Mouse (Mus musculus): ENCODE data around the gene Cd86. TPM values are rescaled to one million over a fixed set of nuclear protein-coding genes. Genes with fewer than 3 reads are reported as not detected.
A peak's percentile ranks its signal among the peaks of the same experiment; 100 is the strongest.

The Cd86 gene
- polyA plus RNA-seq, 1 experiment: 15.3 TPM

GRCm38 (mm10) chr16:36681829-36682228, 15.9 kb upstream of the Cd86 start:
- no peaks in the 10 kb centered on the region for H3K27me3 ChIP-seq (ENCODE audit: control insufficient read depth, insufficient read depth, low read length)
- H3K4me3 ChIP-seq (ENCODE audit: extremely low read depth, insufficient read depth, insufficient read length): no peak overlapping the region
- TF ChIP-seq CTCF (IDR thresholded peaks at IDR 0.05; ENCODE audit: extremely low read depth, insufficient read depth, insufficient read length, insufficient replicate concordance) (no peak), POLR2A (IDR thresholded peaks at IDR 0.05; ENCODE audit: low read depth, low read length) (no peak)
- H3K36me3 ChIP-seq (ENCODE audit: control insufficient read depth, insufficient read depth, low read length): no peaks in the 10 kb centered on the region
- H3K4me1 ChIP-seq (ENCODE audit: control insufficient read depth, insufficient read depth, insufficient read length): peaks cover 4% of the 10 kb centered on the region; the same call in 1 of the 2 replicates
- H3K27ac ChIP-seq (ENCODE audit: insufficient read depth, low read length): no peak overlapping the region
- WGBS: 83% methylated on average over 3 of the region's 3 CpGs
- no peak for DNase-seq (ENCODE audit: low read depth in 1 of 2, low spot score in 2 of 2)

- DNase-seq (ENCODE audit: low read depth in 1 of 2, low spot score in 2 of 2): no peak
- 62% methylated on average over 2 of the region's 2 CpGs for WGBS
- TF ChIP-seq CTCF (IDR thresholded peaks at IDR 0.05; ENCODE audit: extremely low read depth, insufficient read depth, insufficient read length, insufficient replicate concordance): no peak
- no peak for TF ChIP-seq POLR2A (IDR thresholded peaks at IDR 0.05; ENCODE audit: low read depth, low read length)
These were observed 10.0 kb upstream of the Cd86 start for GRCm38 (mm10) chr16:36675902-36676301.

GRCm38 (mm10) chr16:36675304-36675703, 9.4 kb upstream of the Cd86 start:
- 8% methylated on average over 2 of the region's 2 CpGs for WGBS
- Histone ChIP-seq H3K4me3 (ENCODE audit: extremely low read depth, insufficient read depth, insufficient read length) (no peak overlapping the region), H3K4me1 (ENCODE audit: control insufficient read depth, insufficient read depth, insufficient read length) (peaks cover 14% of the 10 kb centered on the region; the same call in 1 of the 2 replicates), H3K27ac (ENCODE audit: insufficient read depth, low read length) (peak overlapping the region; percentile 54), H3K27me3 (ENCODE audit: control insufficient read depth, insufficient read depth, low read length) (no peaks in the 10 kb centered on the region), H3K36me3 (ENCODE audit: control insufficient read depth, insufficient read depth, low read length) (no peaks in the 10 kb centered on the region)
- no peak for TF ChIP-seq POLR2A (IDR thresholded peaks at IDR 0.05; ENCODE audit: low read depth, low read length)
- TF ChIP-seq CTCF (IDR thresholded peaks at IDR 0.05; ENCODE audit: extremely low read depth, insufficient read depth, insufficient read length, insufficient replicate concordance): no peak
- DNase-seq (ENCODE audit: low read depth in 1 of 2, low spot score in 2 of 2): no peak

More at GRCm38 (mm10) chr16:36675902-36676301, 10.0 kb upstream of the Cd86 start:
- Histone ChIP-seq H3K36me3 (ENCODE audit: control insufficient read depth, insufficient read depth, low read length) (no peaks in the 10 kb centered on the region), H3K4me1 (ENCODE audit: control insufficient read depth, insufficient read depth, insufficient read length) (peaks cover 14% of the 10 kb centered on the region; the same call in 1 of the 2 replicates), H3K4me3 (ENCODE audit: extremely low read depth, insufficient read depth, insufficient read length) (no peak overlapping the region; the same call in 1 of the 2 replicates), H3K27me3 (ENCODE audit: control insufficient read depth, insufficient read depth, low read length) (no peaks in the 10 kb centered on the region), H3K27ac (ENCODE audit: insufficient read depth, low read length) (no peak overlapping the region)

- Histone ChIP-seq H3K27ac (ENCODE audit: insufficient read depth, low read length) (peak overlapping the region; percentile 29; the same call in 1 of the 2 replicates), H3K36me3 (ENCODE audit: control insufficient read depth, insufficient read depth, low read length) (no peaks in the 10 kb centered on the region), H3K4me1 (ENCODE audit: control insufficient read depth, insufficient read depth, insufficient read length) (peaks cover 15% of the 10 kb centered on the region; the same call in 1 of the 2 replicates), H3K27me3 (ENCODE audit: control insufficient read depth, insufficient read depth, low read length) (no peaks in the 10 kb centered on the region), H3K4me3 (ENCODE audit: extremely low read depth, insufficient read depth, insufficient read length) (no peak overlapping the region)
- TF ChIP-seq POLR2A (IDR thresholded peaks at IDR 0.05; ENCODE audit: low read depth, low read length) (no peak), CTCF (IDR thresholded peaks at IDR 0.05; ENCODE audit: extremely low read depth, insufficient read depth, insufficient read length, insufficient replicate concordance) (no peak)
- peak in 1 of 2 experiments; percentile 64 for DNase-seq (ENCODE audit: low read depth in 1 of 2, low spot score in 2 of 2)
- WGBS: 61% methylated on average over 7 of the region's 7 CpGs
These were observed 8.8 kb upstream of the Cd86 start for GRCm38 (mm10) chr16:36674457-36675204.

- Histone ChIP-seq H3K27me3 (ENCODE audit: control insufficient read depth, insufficient read depth, low read length) (no peaks in the 10 kb centered on the region), H3K4me3 (ENCODE audit: extremely low read depth, insufficient read depth, insufficient read length) (no peak overlapping the region), H3K27ac (ENCODE audit: insufficient read depth, low read length) (no peak overlapping the region), H3K36me3 (ENCODE audit: control insufficient read depth, insufficient read depth, low read length) (no peaks in the 10 kb centered on the region), H3K4me1 (ENCODE audit: control insufficient read depth, insufficient read depth, insufficient read length) (peaks cover 17% of the 10 kb centered on the region; the same call in 1 of the 2 replicates)
- TF ChIP-seq CTCF (IDR thresholded peaks at IDR 0.05; ENCODE audit: extremely low read depth, insufficient read depth, insufficient read length, insufficient replicate concordance) (no peak), POLR2A (IDR thresholded peaks at IDR 0.05; ENCODE audit: low read depth, low read length) (no peak)
- WGBS: 86% methylated on average over 4 of the region's 4 CpGs
- no peak for DNase-seq (ENCODE audit: low read depth in 1 of 2, low spot score in 2 of 2)
These were observed 7.3 kb upstream of the Cd86 start for GRCm38 (mm10) chr16:36673196-36673595.

- no peak overlapping the region for H3K27ac ChIP-seq (ENCODE audit: insufficient read depth, low read length)
- no peak for TF ChIP-seq POLR2A (IDR thresholded peaks at IDR 0.05; ENCODE audit: low read depth, low read length)
- no peak for TF ChIP-seq CTCF (IDR thresholded peaks at IDR 0.05; ENCODE audit: extremely low read depth, insufficient read depth, insufficient read length, insufficient replicate concordance)
- WGBS: 72% methylated on average over 3 of the region's 3 CpGs
- DNase-seq (ENCODE audit: low read depth in 1 of 2, low spot score in 2 of 2): no peak
- no peak overlapping the region for H3K4me3 ChIP-seq (ENCODE audit: extremely low read depth, insufficient read depth, insufficient read length)
- no peaks in the 10 kb centered on the region for H3K27me3 ChIP-seq (ENCODE audit: control insufficient read depth, insufficient read depth, low read length)
- H3K4me1 ChIP-seq (ENCODE audit: control insufficient read depth, insufficient read depth, insufficient read length): peaks cover 24% of the 10 kb centered on the region; the same call in 1 of the 2 replicates
- no peaks in the 10 kb centered on the region for H3K36me3 ChIP-seq (ENCODE audit: control insufficient read depth, insufficient read depth, low read length)
These were observed 4.7 kb upstream of the Cd86 start for GRCm38 (mm10) chr16:36670590-36670989.

Measured in spleen, adult 2 months (tissue).